Mouse (Mus musculus): ENCODE results near the gene Apex2. TPM values are rescaled to one million over a fixed set of nuclear protein-coding genes. Genes with fewer than 3 reads are reported as not detected.
"Not testable (repeated sequence)": the region's sequence is repeated elsewhere in the genome, so short reads cannot be mapped to it uniquely, and the experiment has no call there.

Apex2 gene
- total RNA-seq, 1 experiment from 2014 or later: 7.7 TPM

- no peak for ATAC-seq (replicated peaks in 1 of 2; ENCODE audit: insufficient read depth in 1 of 2, low FRiP score in 2 of 2, low TSS enrichment in 1 of 2, low read depth in 1 of 2, poor library complexity in 2 of 2, severe bottlenecking in 2 of 2)
Observed at GRCm38 (mm10) chrX:150516015-150516414, 73.7 kb downstream of the Apex2 start.

GRCm38 (mm10) chrX:150514127-150514526, 75.5 kb downstream of the Apex2 start:
- ATAC-seq (replicated peaks in 1 of 2; ENCODE audit: insufficient read depth in 1 of 2, low FRiP score in 2 of 2, low TSS enrichment in 1 of 2, low read depth in 1 of 2, poor library complexity in 2 of 2, severe bottlenecking in 2 of 2): no peak

- peak; percentile 51 to 75; a peak in 3 of 4 replicates for ATAC-seq (replicated peaks in 1 of 2; ENCODE audit: insufficient read depth in 1 of 2, low FRiP score in 2 of 2, low TSS enrichment in 1 of 2, low read depth in 1 of 2, poor library complexity in 2 of 2, severe bottlenecking in 2 of 2)
Observed at GRCm38 (mm10) chrX:150511274-150511673, 78.4 kb downstream of the Apex2 start.

GRCm38 (mm10) chrX:150510631-150511030, 79.0 kb downstream of the Apex2 start:
- ATAC-seq (replicated peaks in 1 of 2; ENCODE audit: insufficient read depth in 1 of 2, low FRiP score in 2 of 2, low TSS enrichment in 1 of 2, low read depth in 1 of 2, poor library complexity in 2 of 2, severe bottlenecking in 2 of 2): peak; percentile 62 to 66; a peak in 2 of 4 replicates

GRCm38 (mm10) chrX:150508696-150509095, 81.0 kb downstream of the Apex2 start:
- ATAC-seq (replicated peaks in 1 of 2; ENCODE audit: insufficient read depth in 1 of 2, low FRiP score in 2 of 2, low TSS enrichment in 1 of 2, low read depth in 1 of 2, poor library complexity in 2 of 2, severe bottlenecking in 2 of 2): no peak

- not testable (repeated sequence) for ATAC-seq (replicated peaks in 1 of 2; ENCODE audit: insufficient read depth in 1 of 2, low FRiP score in 2 of 2, low TSS enrichment in 1 of 2, low read depth in 1 of 2, poor library complexity in 2 of 2, severe bottlenecking in 2 of 2)
Observed at GRCm38 (mm10) chrX:150487811-150488210, 101.9 kb downstream of the Apex2 start.

GRCm38 (mm10) chrX:150486314-150487030, 103.2 kb downstream of the Apex2 start:
- not testable (repeated sequence) for ATAC-seq (replicated peaks in 1 of 2; ENCODE audit: insufficient read depth in 1 of 2, low FRiP score in 2 of 2, low TSS enrichment in 1 of 2, low read depth in 1 of 2, poor library complexity in 2 of 2, severe bottlenecking in 2 of 2)

- peak; percentile 97 to 99 for ATAC-seq (replicated peaks in 1 of 2; ENCODE audit: insufficient read depth in 1 of 2, low FRiP score in 2 of 2, low TSS enrichment in 1 of 2, low read depth in 1 of 2, poor library complexity in 2 of 2, severe bottlenecking in 2 of 2)
Observed at GRCm38 (mm10) chrX:150477854-150478780, 111.6 kb downstream of the Apex2 start.

GRCm38 (mm10) chrX:150471416-150471815, 118.3 kb downstream of the Apex2 start:
- ATAC-seq (replicated peaks in 1 of 2; ENCODE audit: insufficient read depth in 1 of 2, low FRiP score in 2 of 2, low TSS enrichment in 1 of 2, low read depth in 1 of 2, poor library complexity in 2 of 2, severe bottlenecking in 2 of 2): no peak

Other genes with a start within 250 kb of the Apex2 start
- gene Tmem29, start 130.7 kb downstream of the Apex2 start, total RNA-seq (2017): 22.1 and 38.1 TPM in 2 replicates
- gene Alas2, start 42.5 kb downstream of the Apex2 start, total RNA-seq (2017): not detected in 2 replicates
- 1.7 and 5.8 TPM in 2 replicates for gene Pfkfb1, start 1.6 kb downstream of the Apex2 start, total RNA-seq (2017)
- gene Tro, start 67.7 kb upstream of the Apex2 start, total RNA-seq (2017): 2.9 and 3.3 TPM in 2 replicates
- gene Maged2, start 224.5 kb upstream of the Apex2 start, total RNA-seq (2017): 14.5 and 22.4 TPM in 2 replicates

Data from hematopoietic stem cell, adult 5-6 weeks (primary cell).